Mouse (Mus musculus) testis, adult 2 months (tissue): ENCODE data around the gene Gap43. TPM values are rescaled to one million over a fixed set of nuclear protein-coding genes. Genes with fewer than 3 reads are reported as not detected.

Experiments used
- H3K27ac ChIP-seq: fragments of 200-500 bp; 2 replicates; pipeline ENCODE4 v1.5.1; 2012; ENCODE audit warnings: low read depth, low read length; ENCODE audit not compliant: control insufficient read depth, insufficient read depth
- H3K27me3 ChIP-seq: fragments of 200-500 bp; 2 replicates; pipeline ENCODE4 v1.6.1; 2012; ENCODE audit warnings: mild to moderate bottlenecking, low read length, moderate library complexity; ENCODE audit not compliant: control insufficient read depth, insufficient read depth
- H3K36me3 ChIP-seq: fragments of 200-500 bp; 2 replicates; pipeline ENCODE4 v1.6.1; 2012; ENCODE audit warnings: mild to moderate bottlenecking, low read length; ENCODE audit not compliant: control insufficient read depth, insufficient read depth
- H3K4me1 ChIP-seq: fragments of 200-500 bp; 2 replicates; pipeline ENCODE4 v1.6.1; 2012; ENCODE audit warnings: low read length; ENCODE audit not compliant: control insufficient read depth, insufficient read depth
- H3K4me3 ChIP-seq: fragments of 200-500 bp; 2 replicates; pipeline ENCODE4 v1.5.1; 2012; ENCODE audit warnings: low read depth, mild to moderate bottlenecking, low read length, moderate library complexity, mixed read lengths; ENCODE audit not compliant: control insufficient read depth
- CTCF ChIP-seq: fragments of 200-500 bp; IDR thresholded peaks from 2 replicates; pipeline ENCODE4 v1.5.1; 2012; ENCODE audit warnings: low read depth, mild to moderate bottlenecking, inconsistent platforms, low read length, moderate library complexity; ENCODE audit not compliant: control insufficient read depth, insufficient read depth, insufficient replicate concordance
- POLR2A ChIP-seq: fragments of 200-500 bp; IDR thresholded peaks from 2 replicates; pipeline ENCODE4 v1.6.1; 2012; ENCODE audit warnings: low read depth, mild to moderate bottlenecking, inconsistent platforms, low read length, moderate library complexity; ENCODE audit not compliant: control insufficient read depth
- polyA plus RNA-seq: library from polyadenylated mRNA; depleted of rRNA; stranded (reverse); fragments of >200 nt; gene quantifications from 2 replicates; pipeline ENCODE4 v1.2.3, GENCODE M21; 2012

Gap43 gene
- polyA plus RNA-seq, 1 experiment = 0.35 TPM

DNA sequence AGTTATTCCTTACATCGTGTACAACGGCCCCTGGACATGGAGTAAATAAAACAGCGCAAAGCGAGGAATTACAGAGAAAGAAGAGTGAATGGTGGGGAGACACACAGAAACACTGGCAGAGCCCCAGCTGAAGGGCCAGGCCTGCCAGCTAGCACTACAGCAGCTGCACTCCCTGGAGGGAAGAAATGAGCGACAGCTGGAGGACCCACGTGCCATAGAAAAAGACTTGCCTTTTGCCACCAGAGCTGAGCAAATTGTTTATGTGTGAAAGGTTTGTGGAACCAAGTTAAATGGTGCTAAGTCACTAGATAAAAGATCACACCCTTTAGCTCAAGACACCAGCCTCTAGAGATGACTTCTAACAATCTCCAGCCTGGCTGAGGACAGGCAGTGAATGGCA, 37.0 kb downstream of the Gap43 start:
- no peak for TF ChIP-seq POLR2A
- no peak for TF ChIP-seq CTCF
- no peaks in the 10 kb centered on the region for H3K36me3 ChIP-seq
- H3K4me3 ChIP-seq = no peak overlapping the region
- no peaks in the 10 kb centered on the region; the same call in 1 of the 2 replicates for H3K4me1 ChIP-seq
- H3K27me3 ChIP-seq = no peaks in the 10 kb centered on the region
- no peak overlapping the region for H3K27ac ChIP-seq

DNA sequence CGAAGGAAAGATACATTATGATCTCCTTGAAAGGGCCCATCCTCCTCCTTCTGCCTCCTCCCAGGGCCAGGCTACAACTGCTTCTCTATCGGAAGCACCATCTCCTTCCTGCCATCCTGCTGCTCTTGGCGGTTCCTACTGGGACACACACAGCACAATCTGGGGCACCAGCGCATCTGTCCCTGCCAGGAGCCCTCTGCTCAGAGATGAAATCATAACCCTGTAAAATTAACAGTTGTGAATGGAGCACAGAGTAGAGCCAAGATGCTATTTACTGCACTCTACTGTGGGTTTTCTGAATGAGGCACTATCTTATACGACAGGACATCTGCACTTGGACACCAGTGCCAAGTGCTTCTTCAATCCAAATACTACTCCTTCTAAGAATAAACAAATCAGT, 46.0 kb downstream of the Gap43 start:
- Histone ChIP-seq H3K36me3 (no peaks in the 10 kb centered on the region), H3K27ac (no peak overlapping the region), H3K27me3 (no peaks in the 10 kb centered on the region), H3K4me3 (no peak overlapping the region), H3K4me1 (no peaks in the 10 kb centered on the region)
- TF ChIP-seq CTCF (no peak), POLR2A (no peak)

DNA sequence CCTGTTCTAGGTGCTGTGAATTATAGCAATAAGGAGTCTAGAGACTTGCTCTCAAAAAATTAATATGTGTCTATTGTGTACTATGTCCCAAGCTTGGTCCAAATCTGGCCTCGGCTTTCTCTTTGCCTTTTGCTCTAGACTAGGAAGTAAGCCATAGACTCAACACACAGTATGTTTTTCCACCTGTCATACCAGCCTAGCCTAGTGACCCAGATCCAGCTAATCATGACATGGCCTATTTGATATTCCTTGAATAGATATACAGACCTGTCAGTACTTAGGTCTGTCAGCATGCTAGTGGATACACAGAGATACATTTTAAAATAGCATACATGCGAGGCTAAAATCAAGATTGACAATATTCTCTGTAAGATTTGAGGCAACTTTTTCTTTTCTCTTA, 46.4 kb downstream of the Gap43 start:
- no peak for TF ChIP-seq CTCF
- TF ChIP-seq POLR2A = no peak
- H3K36me3 ChIP-seq = no peaks in the 10 kb centered on the region

DNA sequence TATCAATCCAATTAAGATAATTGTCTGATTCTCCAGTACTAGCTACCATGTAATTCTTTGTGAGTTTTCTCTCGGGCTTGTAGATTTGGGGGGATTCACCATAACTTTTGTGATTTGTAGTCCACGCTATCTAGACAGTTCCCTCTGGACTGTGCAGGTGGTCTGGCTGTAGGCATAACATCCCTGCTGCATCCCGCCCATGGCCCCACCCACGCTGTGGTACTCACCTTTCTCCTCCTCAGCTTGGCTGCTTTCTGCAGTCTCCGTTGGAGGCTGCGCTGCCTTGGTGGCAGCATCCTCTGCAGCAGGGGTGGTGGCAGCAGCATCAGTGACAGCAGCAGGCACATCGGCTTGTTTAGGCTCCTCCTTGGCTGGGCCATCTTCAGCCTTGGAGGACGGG, 48.9 kb downstream of the Gap43 start:
- TF ChIP-seq POLR2A (no peak), CTCF (no peak)

More for the DNA sequence above, 46.4 kb downstream of the Gap43 start:
- no peaks in the 10 kb centered on the region for H3K4me1 ChIP-seq
- H3K4me3 ChIP-seq = no peak overlapping the region
- no peaks in the 10 kb centered on the region for H3K27me3 ChIP-seq
- no peak overlapping the region for H3K27ac ChIP-seq

GRCm38 (mm10) chr16:42284005-42284404, 56.4 kb downstream of the Gap43 start:
- TF ChIP-seq POLR2A (no peak), CTCF (no peak)
- Histone ChIP-seq H3K36me3 (no peaks in the 10 kb centered on the region), H3K4me3 (no peak overlapping the region), H3K27me3 (no peaks in the 10 kb centered on the region), H3K4me1 (no peaks in the 10 kb centered on the region), H3K27ac (no peak overlapping the region)

More for the DNA sequence above, 48.9 kb downstream of the Gap43 start:
- Histone ChIP-seq H3K4me1 (no peaks in the 10 kb centered on the region), H3K27me3 (no peaks in the 10 kb centered on the region), H3K36me3 (no peaks in the 10 kb centered on the region), H3K4me3 (no peak overlapping the region), H3K27ac (no peak overlapping the region)

DNA sequence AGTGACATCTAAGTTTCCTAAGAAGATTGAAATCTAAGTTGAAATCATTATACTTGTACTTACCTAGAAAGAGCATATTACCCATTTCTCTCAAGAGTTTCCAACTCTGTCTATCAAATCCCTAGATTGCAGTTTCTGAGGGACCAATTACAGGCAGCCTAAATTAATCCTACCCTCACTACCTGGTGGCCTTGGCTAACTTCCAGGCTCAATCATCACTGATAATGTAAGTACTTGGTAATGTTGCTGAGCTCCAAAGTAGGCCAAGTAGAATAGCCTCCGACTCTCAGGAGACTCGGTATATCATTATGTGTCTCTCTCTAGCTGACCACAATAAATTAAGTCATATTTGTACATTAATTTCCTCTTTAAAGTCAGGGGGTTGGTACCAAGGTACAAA, 62.7 kb downstream of the Gap43 start:
- Histone ChIP-seq H3K27ac (no peak overlapping the region), H3K27me3 (no peaks in the 10 kb centered on the region), H3K4me3 (no peak overlapping the region), H3K36me3 (no peaks in the 10 kb centered on the region), H3K4me1 (peaks cover 4% of the 10 kb centered on the region)
- TF ChIP-seq CTCF = no peak
- TF ChIP-seq POLR2A = no peak

DNA sequence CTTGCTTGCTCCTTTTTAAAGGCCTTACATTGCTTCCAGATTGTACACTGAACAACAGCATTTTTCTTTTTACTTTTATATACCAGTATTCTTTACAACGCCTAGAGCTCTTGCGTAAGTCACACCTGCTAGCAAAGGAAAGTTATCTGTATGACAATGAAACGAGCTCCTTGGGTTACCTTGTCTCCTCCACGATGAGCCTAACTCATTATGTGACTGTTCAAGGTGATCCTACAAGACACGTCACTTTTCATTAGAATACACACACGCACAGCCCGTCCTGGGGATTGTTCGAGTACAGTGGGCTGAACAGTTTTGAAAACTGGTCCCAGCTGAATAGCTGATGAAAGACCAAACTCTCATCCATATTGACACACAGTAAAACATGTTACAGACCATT, 63.2 kb downstream of the Gap43 start:
- no peaks in the 10 kb centered on the region for H3K27me3 ChIP-seq
- H3K36me3 ChIP-seq = no peaks in the 10 kb centered on the region
- peaks cover 4% of the 10 kb centered on the region for H3K4me1 ChIP-seq
- H3K4me3 ChIP-seq = no peak overlapping the region
- TF ChIP-seq POLR2A (no peak), CTCF (no peak)
- H3K27ac ChIP-seq = no peak overlapping the region

DNA sequence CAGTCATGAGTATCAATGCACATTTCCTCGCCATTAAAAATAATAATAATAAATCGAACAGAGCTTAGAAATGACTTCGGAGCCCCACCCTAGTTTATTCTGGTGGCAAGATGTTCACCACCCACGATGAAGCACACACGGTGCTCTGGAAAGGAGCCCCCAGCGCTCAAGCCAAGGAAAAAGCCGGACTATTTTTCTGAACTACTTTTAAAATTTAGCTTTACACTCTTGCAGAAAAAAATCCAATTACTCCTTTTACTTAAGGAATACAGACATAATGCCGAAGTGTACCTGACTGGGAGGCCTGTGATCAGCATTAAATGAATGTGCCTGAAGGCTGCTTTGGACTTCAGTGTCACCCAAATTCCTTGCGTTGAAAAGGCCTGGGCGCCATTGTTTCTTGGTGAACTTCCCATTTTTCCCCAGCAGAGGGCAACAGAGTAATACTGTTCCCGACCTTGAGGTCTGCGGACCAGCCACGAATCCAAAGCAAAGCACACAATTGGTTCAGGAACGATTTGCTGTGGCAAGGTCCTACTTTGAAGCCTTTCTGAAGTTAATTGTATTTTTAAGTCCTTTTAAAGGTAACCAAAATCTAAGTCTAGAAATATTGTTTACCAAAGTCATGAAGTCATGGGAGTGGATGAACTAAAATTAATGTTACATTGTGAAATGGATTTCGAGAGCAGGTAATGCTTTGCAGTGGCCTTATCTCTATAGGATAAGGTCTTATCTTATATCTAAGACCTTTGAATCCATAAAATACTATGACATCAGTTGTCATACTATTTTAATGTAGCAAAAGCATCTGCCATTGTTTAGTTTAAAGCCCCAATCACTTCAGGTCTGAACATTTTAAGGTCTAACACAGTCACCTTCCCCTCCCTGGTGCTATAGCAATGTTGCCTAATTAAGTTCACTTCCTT, 64.0 kb downstream of the Gap43 start:
- peak; percentile 72 for TF ChIP-seq CTCF
- TF ChIP-seq POLR2A = no peak
- Histone ChIP-seq H3K27me3 (no peaks in the 10 kb centered on the region), H3K36me3 (no peaks in the 10 kb centered on the region), H3K4me3 (no peak overlapping the region; the same call in 1 of the 2 replicates), H3K27ac (no peak overlapping the region), H3K4me1 (peaks cover 4% of the 10 kb centered on the region)
